Mouse (Mus musculus): Measurements from ENCODE around the gene Acot3.
"Not testable (repeated sequence)": the region's sequence is repeated elsewhere in the genome, so short reads cannot be mapped to it uniquely, and the experiment has no call there.

Acot3 gene

GRCm38 (mm10) chr12:84051937-84052474 is at the start of gene Acot3:
Gene Acot3 (plus strand): TSS chr12:84052144.
- no peak for DNase-seq

DNA sequence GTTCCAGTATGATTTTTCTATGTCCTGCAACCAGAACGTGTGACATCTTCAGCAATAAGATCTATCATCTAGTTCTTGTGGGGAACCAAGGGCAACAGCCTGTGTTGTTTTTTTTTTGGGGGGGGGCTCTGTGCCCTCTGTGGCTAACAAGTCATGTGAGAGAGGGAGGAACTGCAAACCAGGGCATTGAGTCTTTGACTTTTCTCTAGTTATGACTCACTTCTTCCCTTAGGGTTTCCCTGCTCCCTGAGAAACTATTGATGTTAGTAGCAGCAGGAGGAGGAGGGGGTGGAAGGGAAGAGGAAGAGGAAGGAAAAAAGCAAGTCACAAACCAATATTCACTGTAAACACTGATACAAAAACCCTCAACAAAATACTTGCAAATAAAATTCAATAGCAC is 48.1 kb upstream of the Acot3 start:
- no peak for DNase-seq

GRCm38 (mm10) chr12:84008251-84008650 is 43.7 kb upstream of the Acot3 start:
- DNase-seq: no peak

DNA sequence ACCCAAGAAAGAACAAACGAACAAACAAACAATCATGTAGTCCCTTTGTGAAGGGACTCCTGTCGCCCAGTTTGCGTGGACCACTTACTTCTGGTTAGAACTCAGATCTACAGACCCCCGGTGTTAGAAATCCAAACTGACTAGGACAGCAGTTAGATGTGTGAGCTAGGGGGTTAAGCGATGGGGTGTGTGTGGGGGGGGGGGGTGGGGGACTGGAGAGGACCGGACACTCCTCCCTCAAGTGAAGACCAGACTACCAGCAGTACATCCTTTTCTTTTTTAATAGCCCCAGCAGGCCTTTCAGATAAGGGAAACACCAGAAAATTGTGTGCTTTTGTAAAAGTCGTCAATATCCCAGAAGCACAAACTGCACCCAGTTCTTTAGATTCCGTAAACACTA is 43.2 kb upstream of the Acot3 start:
- no peak for DNase-seq

- peak; percentile 60 for DNase-seq
These were observed 42.6 kb upstream of the Acot3 start, which contains the start of gene Acot1 for GRCm38 (mm10) chr12:84009171-84009965. Gene Acot1 (plus strand): TSS chr12:84009490.

DNA sequence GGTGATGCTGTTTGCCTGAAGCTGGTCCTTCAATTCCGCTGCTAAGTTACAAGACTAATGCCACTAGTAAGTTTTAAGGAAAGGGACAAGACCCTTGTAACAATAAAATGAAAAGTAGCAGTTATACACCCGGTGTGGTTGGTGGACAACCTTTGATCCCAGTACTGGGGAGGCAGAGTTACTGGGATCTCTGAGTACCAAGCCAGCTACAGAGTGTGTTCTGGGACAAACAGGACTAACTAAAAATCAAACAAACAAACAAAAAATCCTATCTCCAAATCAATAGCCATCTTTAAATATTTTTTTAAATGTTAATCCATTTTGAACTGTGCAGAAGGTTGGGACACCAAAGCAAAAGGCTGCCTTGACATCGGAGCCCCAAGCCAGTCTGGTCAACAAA is 41.7 kb upstream of the Acot3 start:
- no peak for DNase-seq

DNA sequence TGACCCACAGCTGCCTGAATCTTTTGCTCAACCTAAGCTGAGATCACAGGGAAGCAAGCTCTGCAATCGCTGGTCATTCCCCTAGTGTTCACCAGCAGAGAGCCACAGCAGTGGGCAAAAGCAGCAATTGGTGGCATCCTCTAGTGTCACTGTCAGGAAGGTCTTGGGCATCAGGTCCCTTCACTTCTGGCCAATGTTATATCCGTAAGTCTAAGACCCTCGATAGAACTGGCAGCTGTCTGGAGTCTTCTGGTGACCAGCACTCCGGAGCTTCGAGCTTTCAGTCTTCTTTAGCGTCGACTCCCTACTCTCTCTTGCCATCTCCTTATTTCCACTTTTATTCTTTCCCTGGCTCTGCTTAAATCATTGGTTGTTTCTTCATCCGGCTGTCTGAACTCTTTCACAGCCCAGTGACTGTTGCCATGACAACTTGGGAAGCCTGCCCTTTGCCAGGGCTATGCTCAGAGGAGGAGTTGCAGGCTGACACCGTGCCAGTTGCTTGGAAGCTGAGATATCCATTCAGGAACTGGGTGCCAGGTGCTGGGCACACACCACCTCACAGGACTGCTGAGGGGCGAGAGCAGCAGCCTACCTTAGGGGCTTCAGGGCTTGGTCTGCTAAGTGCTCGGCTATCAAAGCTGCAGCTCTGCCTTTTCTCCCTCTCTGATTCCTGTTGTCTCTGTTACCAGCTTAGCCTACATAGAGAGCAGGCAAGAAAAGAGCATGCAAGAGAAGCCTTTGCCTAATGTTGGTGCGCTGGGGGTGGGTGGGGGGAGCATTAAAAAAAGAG is 40.5 kb upstream of the Acot3 start:
- DNase-seq: peak; percentile 73

- no peak for DNase-seq
These were observed 38.8 kb upstream of the Acot3 start for GRCm38 (mm10) chr12:84013130-84013529.

GRCm38 (mm10) chr12:84013701-84014100 is 38.2 kb upstream of the Acot3 start:
- no peak for DNase-seq

DNA sequence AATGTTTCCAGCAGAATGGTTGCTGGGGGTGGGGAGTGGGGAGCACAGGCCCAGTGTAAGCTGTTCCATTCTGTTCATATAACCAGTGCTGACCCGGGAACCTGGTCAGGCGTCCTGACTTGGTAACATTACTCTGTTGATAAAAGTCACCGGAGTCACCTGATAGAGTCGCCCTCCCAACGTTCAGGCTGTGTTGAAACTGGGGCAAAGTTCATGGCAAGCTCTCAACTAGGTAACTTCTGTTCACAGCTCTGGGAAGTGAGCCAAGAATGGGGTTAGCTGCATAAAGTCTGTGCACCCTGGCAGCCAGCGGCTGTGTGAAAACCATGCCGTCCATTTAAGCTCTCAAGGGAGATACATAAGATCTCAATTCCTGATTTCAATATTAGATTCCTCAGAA is 31.4 kb upstream of the Acot3 start:
- DNase-seq: not testable (repeated sequence)

DNA sequence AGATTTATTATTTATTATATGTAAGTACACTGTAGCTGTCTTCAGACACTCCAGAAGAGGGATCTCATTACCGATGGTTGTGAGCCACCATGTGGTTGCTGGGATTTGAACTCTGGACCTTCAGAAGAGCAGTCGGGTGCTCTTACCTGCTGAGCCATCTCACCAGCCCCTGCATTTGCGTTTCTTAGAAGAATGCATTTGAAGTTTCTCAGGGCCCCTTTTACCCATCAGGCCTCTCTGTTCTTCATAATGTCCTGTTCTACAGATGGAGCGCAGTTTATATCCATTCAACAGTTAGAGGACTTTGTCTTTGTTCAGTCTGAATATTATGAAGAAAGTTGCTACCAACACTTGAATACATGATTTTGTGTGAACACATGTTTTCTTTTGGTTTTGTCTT is 29.7 kb upstream of the Acot3 start:
- not testable (repeated sequence) for DNase-seq

- no peak for DNase-seq
These were observed 28.7 kb upstream of the Acot3 start for GRCm38 (mm10) chr12:84023052-84023745.

DNA sequence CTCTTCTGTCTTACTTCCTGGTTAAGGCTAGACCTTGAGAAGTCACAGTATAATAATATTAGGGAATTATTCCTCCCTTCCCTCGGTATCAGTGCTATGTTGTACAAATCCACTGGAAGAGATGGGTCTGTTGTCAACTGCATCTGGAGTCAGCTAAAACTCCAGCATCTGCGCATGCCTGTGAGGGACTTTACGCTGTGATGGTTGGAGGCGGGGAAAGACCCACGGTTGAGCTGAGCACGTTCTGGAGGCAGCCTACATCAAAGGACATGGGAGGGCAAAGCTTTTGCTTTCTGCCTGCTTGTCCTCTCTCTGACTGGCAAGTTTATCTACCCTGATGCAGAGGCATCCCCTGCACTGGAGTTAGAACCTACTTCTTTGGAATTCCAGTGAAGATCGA is 26.1 kb upstream of the Acot3 start:
- DNase-seq: no peak

DNA sequence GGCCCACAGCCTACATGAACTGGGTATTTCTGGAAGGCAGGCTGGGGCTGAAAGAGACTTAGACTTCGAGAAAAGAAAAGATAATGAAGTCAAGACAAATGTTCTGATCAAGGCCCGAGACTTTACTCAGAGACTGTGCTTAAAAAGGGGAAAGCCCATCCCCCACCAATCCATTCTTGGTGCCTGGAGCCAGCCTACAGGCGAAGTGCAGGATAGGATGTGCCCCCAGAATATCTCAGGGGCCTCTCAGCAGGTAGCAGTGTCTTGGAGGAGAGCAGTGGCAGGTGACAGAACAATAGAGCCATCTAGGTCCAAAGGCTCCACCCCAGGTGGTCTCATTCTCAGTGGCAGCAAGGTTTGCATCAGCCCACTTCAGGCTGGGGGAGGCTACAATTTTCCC is 23.6 kb upstream of the Acot3 start:
- not testable (repeated sequence) for DNase-seq

DNA sequence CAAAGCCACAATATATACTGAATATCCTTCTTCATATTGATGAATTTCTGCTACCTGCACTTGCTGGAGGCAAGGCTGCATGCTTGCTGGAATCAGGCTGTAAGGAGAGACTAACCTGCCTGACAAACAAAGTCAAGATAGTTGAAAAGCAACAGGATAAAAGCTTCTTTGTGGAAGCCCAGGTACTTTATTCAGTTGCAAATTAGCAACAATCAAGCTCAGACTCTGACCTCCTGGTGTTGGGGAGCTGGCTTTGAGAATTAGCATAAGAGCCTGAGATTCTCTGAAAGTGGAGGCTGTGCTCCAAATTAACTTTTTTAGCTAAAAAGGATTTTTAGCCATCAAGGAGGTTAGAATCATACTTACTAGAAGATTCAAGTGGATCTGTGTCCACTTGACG is 22.9 kb upstream of the Acot3 start:
- not testable (repeated sequence) for DNase-seq

GRCm38 (mm10) chr12:84030659-84031332 is 21.1 kb upstream of the Acot3 start:
- DNase-seq: peak; percentile 60

- DNase-seq: no peak
These were observed 19.1 kb upstream of the Acot3 start for GRCm38 (mm10) chr12:84032854-84033253.

DNA sequence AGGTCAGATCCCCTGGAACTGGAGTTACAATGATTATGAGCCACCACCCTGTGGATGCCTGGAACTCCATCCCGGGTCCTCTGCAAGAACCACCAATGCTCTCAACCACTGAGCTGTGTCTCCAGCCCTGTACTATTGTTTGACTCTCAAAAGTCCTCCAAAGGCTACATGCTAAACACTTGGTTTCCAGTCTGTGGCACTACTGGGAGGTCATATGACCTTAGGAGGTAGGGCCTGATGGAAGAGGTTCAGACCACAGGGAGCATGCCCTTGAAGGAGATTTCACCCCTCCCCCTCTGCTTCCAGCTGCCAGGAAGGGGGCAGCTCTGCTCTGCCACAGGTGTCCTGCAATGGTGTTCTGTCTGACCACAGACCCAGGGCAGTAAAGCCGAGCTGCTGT is 18.6 kb upstream of the Acot3 start:
- DNase-seq: not testable (repeated sequence)

GRCm38 (mm10) chr12:84034108-84034507 is 17.8 kb upstream of the Acot3 start:
- no peak for DNase-seq

DNA sequence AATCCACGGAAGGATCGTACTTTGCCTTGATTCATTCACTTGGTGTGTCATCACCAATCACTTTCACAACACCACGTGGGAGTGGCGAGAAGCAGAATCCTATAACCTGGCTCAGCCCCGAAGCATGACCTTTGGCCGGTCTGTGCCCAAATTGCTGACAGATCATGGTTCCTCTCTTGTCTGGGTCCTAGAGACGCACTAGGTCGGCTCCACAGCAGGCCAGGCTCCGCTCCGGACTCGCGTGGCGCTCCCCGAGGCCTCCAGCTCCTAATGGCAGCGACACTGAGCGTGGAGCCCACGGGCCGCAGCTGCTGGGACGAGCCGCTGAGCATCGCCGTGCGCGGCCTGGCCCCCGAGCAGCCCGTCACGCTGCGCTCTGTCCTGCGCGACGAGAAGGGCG is 13.7 kb upstream of the Acot3 start, which contains the start of gene Acot4:
Gene Acot4 (plus strand): TSS at position 139 of the 400 bp plus-strand sequence.
- peak; percentile 11 for DNase-seq

GRCm38 (mm10) chr12:84038691-84039111 is 13.2 kb upstream of the Acot3 start, which contains the start of gene Gm49366:
Gene Gm49366 (plus strand): TSS chr12:84038935.
- DNase-seq: peak; percentile 27

GRCm38 (mm10) chr12:84042248-84042647 is 9.7 kb upstream of the Acot3 start:
- DNase-seq: no peak

Measured in right cerebral cortex, postnatal 4 days (tissue).